Mouse (Mus musculus): Measurements from ENCODE around the gene Bet1. TPM values are rescaled to one million over a fixed set of nuclear protein-coding genes. Genes with fewer than 3 reads are reported as not detected.

The Bet1 gene
- polyA plus RNA-seq, 1 experiment from 2014 or later: 57.3 TPM

Other genes starting within 250 kb of the Bet1 start
- 3.0 and 3.9 TPM in 2 replicates for gene Tfpi2, start 98.1 kb downstream of the Bet1 start, polyA plus RNA-seq (2016; fragmentation: Nextera tagmentation; extraction: Ambion mirVana)
- gene Gngt1, start 93.2 kb downstream of the Bet1 start, polyA plus RNA-seq (2016; fragmentation: Nextera tagmentation; extraction: Ambion mirVana): not detected in 2 replicates
- gene Gng11, start 83.1 kb downstream of the Bet1 start, polyA plus RNA-seq (2016; fragmentation: Nextera tagmentation; extraction: Ambion mirVana): 49.5 and 57.8 TPM in 2 replicates